Mouse (Mus musculus) left cerebral cortex, adult 2 months (tissue): Measurements from ENCODE around the gene Rab43. TPM values are rescaled to one million over a fixed set of nuclear protein-coding genes. Genes with fewer than 3 reads are reported as not detected.

Experiments used
- DNase-seq, 2 experiments: peaks; one replicate each; pipeline ENCODE4 v3.0.0; 2021 to 2022; ENCODE audit warnings: low spot score in 2 of 2, mixed read lengths in 1 of 2; ENCODE audit errors: extremely low spot score in 1 of 2
- H3K27ac ChIP-seq: fragments of 200-600 bp; 2 replicates; pipeline ENCODE4 v1.8.1; 2022
- H3K4me3 ChIP-seq: fragments of 200-600 bp; 2 replicates; pipeline ENCODE4 v1.8.1; 2022
- CTCF ChIP-seq: fragments of 200-600 bp; IDR thresholded peaks from 2 replicates; pipeline ENCODE4 v1.8.1; 2022; ENCODE audit warnings: antibody characterized with exemption, mild to moderate bottlenecking, moderate library complexity
- intact Hi-C: fragments of 180-260 bp; cut with DNase I; formaldehyde crosslinking; loops from one replicate; pipeline ENCODE4 v1.15.1; 2025
- long read RNA-seq, 2 experiments: library from polyadenylated mRNA; stranded (forward); transcript quantifications; one replicate each; pipeline ENCODE4 v2.0.0; 2021; ENCODE audit warnings: borderline mapping rate in 2 of 2
- total RNA-seq, 2 experiments: library from RNA; stranded (reverse); gene quantifications; 2 replicates each; pipeline ENCODE4 v1.2.3; 2021

Gene Rab43
- total RNA-seq = 10 to 100 TPM; 14.4 to 14.7 TPM
- long read RNA-seq, experiment 1, full-length matches to known transcripts = 21 of 26 reads
- long read RNA-seq, experiment 1, partial matches to known transcripts = 1 of 26 reads
- long read RNA-seq, experiment 1, other reads (novel, unspliced or antisense) = 4 of 26 reads
- long read RNA-seq, experiment 2, full-length matches to known transcripts = 10 of 11 reads
- long read RNA-seq, experiment 2, partial matches to known transcripts = 1 of 11 reads
- long read RNA-seq, experiment 2, other reads (novel, unspliced or antisense) = 0 of 11 reads

DNA sequence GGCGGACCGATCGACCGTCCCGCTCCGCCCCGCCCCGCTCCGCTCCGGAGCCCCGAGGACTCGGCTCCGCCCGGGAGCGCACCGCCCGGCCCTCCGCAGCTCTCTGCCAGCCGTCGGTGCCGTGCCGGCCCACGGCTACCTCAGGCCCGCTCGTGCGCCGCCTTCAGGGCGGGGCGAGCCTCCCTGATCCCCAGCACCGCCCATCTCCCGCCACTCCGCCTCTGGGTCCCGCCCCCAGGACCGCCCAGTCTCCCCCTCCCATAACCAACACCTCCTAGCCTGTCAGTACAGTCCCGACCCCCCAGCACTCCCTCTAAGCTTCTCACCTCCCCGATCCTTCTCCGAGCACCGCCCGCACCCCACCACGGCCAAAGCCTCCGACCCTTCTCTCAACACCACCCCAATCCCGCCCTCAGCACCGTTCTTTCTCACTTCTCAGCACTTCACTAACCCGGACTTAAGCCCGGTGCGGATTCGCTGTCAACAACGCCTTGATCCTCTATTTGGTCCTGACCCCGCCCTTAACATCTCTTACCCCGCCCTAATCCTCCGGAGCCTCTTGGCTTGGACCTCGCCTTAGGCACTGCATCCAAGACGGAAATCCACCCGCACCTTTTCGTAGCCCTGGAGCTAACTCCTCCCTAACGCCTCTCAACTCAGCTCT, at the start of gene Rab43:
Rab43 (minus strand) TSS at position 490 of the 664 bp plus-strand sequence.
- intact Hi-C loops = loop anchor here (1.0 kb wide), 1 partner anchor 26 kb away; the partner anchor contains the start of gene Isy1
- peak; percentile 90 to 92 for DNase-seq
- H3K4me3 ChIP-seq = peak within 1 kb of the TSS; percentile 88
- peak; percentile 36 for TF ChIP-seq CTCF
- H3K27ac ChIP-seq = peak within 1 kb of the TSS; percentile 92

DNA sequence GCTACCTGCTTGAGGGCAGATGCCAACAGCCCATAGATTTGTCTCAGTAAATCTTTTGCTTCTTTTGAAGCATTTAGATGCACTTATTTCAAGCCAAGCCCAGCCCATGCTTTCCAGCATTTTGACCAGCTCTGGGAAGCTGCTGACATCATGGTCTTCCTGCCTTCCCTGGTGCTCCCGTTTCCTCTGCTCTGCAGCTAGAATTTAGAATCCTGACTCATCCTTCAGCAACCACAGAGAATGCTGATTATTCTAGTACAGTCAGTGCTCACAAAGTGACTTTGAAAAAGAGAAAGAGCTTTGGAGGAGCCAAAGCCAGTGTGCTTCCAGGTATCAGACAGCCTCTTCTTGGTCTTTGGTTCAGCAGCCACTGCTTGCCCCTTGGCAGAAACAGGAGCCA, 45.1 kb upstream of the Rab43 start:
- peak; percentile 22 to 29 for DNase-seq
- intact Hi-C loops = no loop called here
- H3K27ac ChIP-seq = peak overlapping the region; percentile 85
- no peak for TF ChIP-seq CTCF
- H3K4me3 ChIP-seq = no peak overlapping the region

DNA sequence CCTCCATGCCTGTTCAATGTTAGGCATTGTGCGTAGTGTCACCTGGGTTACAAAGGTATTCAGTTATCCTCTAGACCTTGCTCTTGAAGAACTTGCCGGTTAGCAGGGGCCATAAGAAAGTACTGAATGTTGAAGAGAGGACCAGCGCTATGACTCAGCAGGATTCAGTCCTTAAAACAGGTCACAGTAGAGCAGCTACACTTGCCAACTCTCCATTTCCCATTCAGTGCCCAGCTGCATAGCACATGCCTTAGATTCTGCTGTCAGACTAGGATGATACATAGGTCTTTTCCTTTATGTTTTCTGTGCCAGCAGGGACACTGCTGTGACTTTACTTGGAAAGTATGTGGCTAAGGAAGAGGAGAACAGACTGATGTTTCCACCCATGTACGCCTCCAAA, 41.5 kb upstream of the Rab43 start:
- H3K4me3 ChIP-seq = no peak overlapping the region
- intact Hi-C loops = loop anchor here (5.0 kb wide), 1 partner anchor 129 kb away; the partner anchor contains the start of gene H1fx
- TF ChIP-seq CTCF = no peak
- DNase-seq = no peak
- H3K27ac ChIP-seq = no peak overlapping the region

DNA sequence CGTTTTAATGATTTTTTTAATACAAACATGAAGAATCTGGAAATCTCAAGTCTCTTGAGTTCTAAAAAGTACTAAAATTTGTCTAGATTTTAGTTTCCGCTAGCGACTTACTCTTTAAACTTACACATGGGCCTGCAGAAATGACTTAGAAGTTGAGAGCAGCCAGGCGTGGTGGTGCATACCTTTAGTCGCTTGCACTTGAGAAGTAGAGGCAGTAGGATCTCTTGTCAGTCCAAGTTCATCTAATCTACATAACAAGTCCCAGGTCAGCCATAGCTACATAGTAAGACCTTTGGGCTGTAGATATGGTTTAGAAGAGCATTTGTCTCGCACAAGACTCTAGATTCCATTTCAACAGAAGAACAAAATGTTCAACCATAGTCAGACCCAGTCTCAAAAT, 39.9 kb upstream of the Rab43 start:
- H3K4me3 ChIP-seq = no peak overlapping the region
- intact Hi-C loops = loop anchor here (2.0 to 5.0 kb wide), 2 partner anchors 35 to 130 kb away; partner anchors contain the start of genes Copg1 and H1fx
- TF ChIP-seq CTCF = no peak
- DNase-seq = no peak
- no peak overlapping the region for H3K27ac ChIP-seq

DNA sequence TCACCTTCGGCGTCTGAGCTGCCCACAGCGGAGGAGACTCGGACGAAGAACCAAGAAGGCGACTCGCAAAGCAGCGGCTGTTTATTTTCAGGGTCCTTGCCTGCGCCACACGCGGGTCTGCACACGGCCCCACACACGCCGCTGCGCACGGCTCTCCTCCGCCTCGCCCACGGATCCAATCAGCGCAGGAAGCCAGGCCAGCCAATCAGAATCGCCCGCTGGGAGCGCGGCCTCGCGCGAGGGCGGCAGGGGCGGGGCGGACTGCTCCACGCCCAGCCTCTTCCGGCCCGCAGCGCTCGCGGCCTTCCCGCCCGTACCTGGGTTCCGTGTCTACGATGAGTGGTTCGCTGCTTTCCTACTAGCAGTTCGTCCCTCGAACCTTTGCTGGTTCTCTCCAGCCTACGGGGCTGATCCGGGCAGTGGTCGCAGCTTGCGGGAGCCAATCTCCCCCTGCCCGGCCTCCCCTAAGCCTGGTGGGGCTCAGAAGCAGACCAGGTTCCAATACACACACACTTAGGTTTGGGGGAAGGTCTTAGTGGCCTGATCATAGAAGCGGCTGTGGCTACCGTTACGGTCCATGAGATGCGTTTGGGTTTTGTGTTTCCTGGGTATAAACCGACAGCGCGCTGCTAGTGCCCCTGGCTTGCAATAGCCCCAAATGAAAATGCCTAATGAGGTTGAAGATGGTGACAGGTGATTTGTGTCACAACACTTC, 39.1 kb upstream of the Rab43 start, which contains the start of gene Cnbp:
Cnbp (minus strand) TSS at position 207 of the 715 bp plus-strand sequence.
- no peak for TF ChIP-seq CTCF
- intact Hi-C loops = loop anchor here (2.0 to 5.0 kb wide), 2 partner anchors 36 to 131 kb away; partner anchors contain the start of genes Copg1 and H1fx
- Histone ChIP-seq H3K27ac (peak within 1 kb of the TSS; percentile 99), H3K4me3 (peak within 1 kb of the TSS; percentile 91)
- peak; percentile 97 to 98 for DNase-seq

DNA sequence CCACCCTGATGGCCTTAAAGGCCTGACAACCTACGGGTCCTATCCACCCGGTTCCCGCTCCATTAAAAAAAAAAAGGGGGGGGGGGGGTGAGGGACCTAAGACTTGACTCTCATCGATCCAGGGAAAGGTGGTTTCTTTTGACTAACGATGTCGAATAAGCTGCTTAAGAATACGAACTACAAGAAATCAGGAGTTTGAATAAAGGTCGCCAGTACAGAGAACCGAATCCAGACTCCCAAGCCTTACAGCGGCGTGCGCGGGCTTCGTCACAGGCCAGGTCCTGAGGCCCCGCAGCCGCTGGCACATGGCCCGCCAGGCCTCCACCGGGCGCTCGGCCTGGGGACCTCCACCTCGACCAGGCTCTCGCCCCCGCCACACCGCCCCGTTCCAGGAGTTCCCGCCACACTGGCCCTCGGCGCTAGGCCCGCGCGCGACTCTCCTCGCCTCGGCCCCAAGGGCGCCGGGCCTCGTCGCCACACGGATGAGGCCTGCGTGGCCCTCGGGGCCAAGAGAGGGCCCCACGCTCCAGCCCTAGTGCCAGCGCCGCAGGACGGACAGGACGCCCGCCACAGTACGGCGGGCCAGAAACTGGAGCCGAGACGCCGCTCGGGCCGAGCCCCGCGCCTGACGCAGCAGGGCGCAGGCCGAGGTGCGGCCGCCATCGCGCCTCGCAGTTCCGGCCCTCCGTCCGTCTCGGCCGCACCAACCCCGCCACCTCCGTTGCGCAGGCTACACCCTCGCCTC, 38.4 kb upstream of the Rab43 start:
- no peak for TF ChIP-seq CTCF
- peak overlapping the region; percentile 91 for H3K4me3 ChIP-seq
- intact Hi-C loops = loop anchor here (2.0 to 5.0 kb wide), 2 partner anchors 36 to 132 kb away; partner anchors contain the start of genes Copg1 and H1fx
- DNase-seq = peak in 1 of 2 experiments; percentile 52
- H3K27ac ChIP-seq = peak overlapping the region; percentile 99

DNA sequence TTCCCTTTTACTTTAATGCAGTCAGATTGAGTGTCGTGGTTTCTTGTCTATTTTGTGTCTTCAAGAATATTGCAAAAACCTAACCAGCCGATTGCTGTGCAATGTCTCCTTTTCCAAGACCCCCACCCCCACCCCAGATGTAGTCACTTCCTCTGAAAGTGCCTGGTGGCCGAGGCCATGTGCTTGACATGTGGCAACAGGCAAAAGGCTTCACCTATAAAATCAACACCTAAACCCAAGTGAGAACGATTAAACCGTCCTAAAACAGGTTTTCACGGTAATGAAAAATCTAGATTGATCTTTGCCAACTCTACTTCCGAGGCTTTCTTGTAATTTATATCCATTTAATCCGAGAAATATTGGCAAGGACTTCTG, 37.8 kb upstream of the Rab43 start:
- Histone ChIP-seq H3K27ac (no peak overlapping the region; the same call in 1 of the 2 replicates), H3K4me3 (peak overlapping the region; percentile 91)
- no peak for TF ChIP-seq CTCF
- no peak for DNase-seq
- intact Hi-C loops = loop anchor here (2.0 to 5.0 kb wide), 2 partner anchors 37 to 133 kb away; partner anchors contain the start of genes Copg1 and H1fx

DNA sequence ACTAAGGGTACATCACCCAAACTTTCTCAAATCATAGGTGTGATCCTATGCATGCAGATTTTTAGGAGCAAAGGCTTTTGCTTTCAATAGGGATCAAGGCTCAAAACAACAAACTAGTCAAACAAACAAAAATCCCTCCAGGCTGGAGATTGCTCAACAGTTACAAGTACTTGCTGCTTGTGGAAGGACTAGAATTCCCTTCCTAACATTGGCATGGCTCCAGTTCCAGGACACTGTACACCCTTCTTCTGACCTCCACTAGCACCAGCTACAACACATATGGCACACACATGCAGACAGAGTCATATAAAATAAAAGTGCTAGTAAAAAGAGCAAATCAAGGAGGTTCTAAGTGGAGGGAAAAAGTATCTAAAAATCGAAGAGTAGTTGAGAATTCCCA, 34.8 kb upstream of the Rab43 start:
- intact Hi-C loops = no loop called here
- H3K4me3 ChIP-seq = no peak overlapping the region
- no peak overlapping the region for H3K27ac ChIP-seq
- no peak for TF ChIP-seq CTCF
- no peak for DNase-seq

DNA sequence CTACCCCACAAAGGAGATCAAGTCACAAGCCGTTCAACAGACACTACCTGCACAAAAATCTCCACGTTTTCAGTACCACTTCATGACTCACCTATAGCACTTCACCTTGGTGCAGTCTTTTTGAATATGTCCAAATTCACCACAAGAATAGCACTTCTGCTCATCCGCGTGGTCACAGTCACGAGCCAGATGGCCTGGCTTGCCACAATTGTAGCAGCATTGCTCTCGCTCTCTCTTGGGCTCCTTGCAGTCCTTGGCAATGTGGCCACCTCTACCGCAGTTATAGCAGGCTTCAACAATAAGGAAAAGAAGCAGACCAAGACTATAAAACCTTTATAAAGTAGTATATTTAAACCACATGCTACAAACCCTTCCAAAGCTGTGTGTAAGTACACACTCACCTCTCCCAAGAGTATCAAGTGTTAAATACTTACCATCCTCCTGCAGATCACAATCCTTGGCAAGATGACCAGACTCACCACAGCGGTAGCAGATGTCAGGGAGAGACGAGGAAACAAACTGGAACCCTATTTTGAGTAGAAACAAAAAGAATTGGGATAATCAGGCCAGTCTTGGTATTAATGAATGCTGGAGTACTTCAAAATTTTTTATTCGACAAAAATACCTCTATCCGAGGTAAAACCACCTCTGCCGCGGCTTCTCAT, 33.2 kb upstream of the Rab43 start:
- Histone ChIP-seq H3K27ac (no peak overlapping the region), H3K4me3 (no peak overlapping the region)
- intact Hi-C loops = no loop called here
- no peak for DNase-seq
- no peak for TF ChIP-seq CTCF

DNA sequence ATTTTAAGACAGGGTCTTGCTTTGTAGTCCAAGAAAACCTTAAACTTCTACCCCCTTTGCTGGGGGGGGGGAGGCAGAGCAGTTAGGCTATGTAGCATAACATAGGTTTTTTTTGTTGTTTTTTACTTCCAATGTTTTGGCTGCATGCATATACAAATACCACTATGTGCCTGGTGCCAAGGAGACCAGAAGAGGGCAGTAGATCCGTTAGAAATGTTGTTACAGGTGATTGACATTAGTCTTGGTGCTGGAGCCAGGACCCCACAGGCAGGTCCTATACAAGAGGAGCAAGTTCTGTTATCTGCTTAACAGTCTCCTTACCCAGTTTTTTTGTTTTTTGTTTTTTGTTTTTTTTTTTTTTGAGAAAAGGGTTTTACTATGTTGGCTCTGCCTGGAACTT, 30.3 kb upstream of the Rab43 start:
- peak; percentile 37 for TF ChIP-seq CTCF
- no peak for DNase-seq
- H3K27ac ChIP-seq = no peak overlapping the region
- intact Hi-C loops = no loop called here
- no peak overlapping the region for H3K4me3 ChIP-seq

DNA sequence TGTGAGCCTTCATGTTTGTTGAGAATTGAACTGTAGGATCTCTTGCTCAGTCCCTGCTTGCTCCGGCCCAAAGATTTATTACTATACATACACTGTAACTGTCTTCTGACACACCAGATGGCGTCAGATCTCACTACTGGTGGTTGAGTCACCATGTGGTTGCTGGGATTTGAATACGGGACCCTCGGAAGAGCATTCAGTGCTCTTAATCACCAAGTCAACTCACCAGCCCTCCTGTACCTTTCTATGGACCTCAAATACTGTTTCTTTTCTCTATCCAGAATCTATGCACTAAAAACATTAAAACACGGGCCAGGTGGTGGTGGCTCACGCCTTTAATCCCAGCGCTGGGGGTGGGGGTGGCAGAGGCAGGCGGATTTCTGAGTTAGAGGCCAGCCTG, 29.7 kb upstream of the Rab43 start:
- DNase-seq = no peak
- intact Hi-C loops = no loop called here
- Histone ChIP-seq H3K4me3 (no peak overlapping the region), H3K27ac (no peak overlapping the region)
- no peak for TF ChIP-seq CTCF
